Mouse (Mus musculus): ENCODE measurements around the gene Ndufab1.

Gene Ndufab1

GRCm38 (mm10) chr7:122067517-122068381 is 33.9 kb downstream of the Ndufab1 start:
- DNase-seq: peak; percentile 31

- DNase-seq: peak; percentile 98
Observed at GRCm38 (mm10) chr7:122066945-122067516, 34.7 kb downstream of the Ndufab1 start, which contains the start of the genes Ubfd1 and Ears2. Gene Ubfd1 (plus strand): TSS chr7:122067175. Gene Ears2 (minus strand): TSS chr7:122067263.

GRCm38 (mm10) chr7:122066102-122066944 is 35.4 kb downstream of the Ndufab1 start:
- DNase-seq: no peak

GRCm38 (mm10) chr7:122065656-122066055 is 36.0 kb downstream of the Ndufab1 start:
- no peak for DNase-seq

GRCm38 (mm10) chr7:122056633-122057032 is 45.1 kb downstream of the Ndufab1 start:
- no peak for DNase-seq

- no peak for DNase-seq
Observed at GRCm38 (mm10) chr7:122050834-122051233, 50.9 kb downstream of the Ndufab1 start.

- DNase-seq: no peak
Observed at GRCm38 (mm10) chr7:122048191-122048590, 53.5 kb downstream of the Ndufab1 start.

GRCm38 (mm10) chr7:122046813-122047212 is 54.9 kb downstream of the Ndufab1 start:
- DNase-seq: no peak

GRCm38 (mm10) chr7:122045711-122046110 is 56.0 kb downstream of the Ndufab1 start:
- no peak for DNase-seq

- DNase-seq: no peak
Observed at GRCm38 (mm10) chr7:122045181-122045634, 56.5 kb downstream of the Ndufab1 start.

GRCm38 (mm10) chr7:122044106-122044505 is 57.6 kb downstream of the Ndufab1 start:
- no peak for DNase-seq
